Comparison of ENCODE assay signal across 16 mouse cellular contexts in genomic region chr8:80325132-80325531, GRCm38 (mm10).
DNase-seq lines count a peak whose midpoint lies in the region; ATAC-seq and TF ChIP-seq lines count a peak whose summit lies in the region.
"Had no signal": no experiment of that assay in that cellular context is flagged by ENCODE, and none has a peak within 500 bp of the region (broad histone marks: within the 10 kb centered on the region; RNA-seq: fewer than 3 reads in every experiment).

No protein-coding gene starts in this region.

- peak; percentile 23; the same call in 1 of the 2 replicates for ATAC-seq in forebrain, embryonic 14.5 days
- no peak for ATAC-seq in midbrain, embryonic 11.5 days (ENCODE audit: low FRiP score)
- ATAC-seq in midbrain, embryonic 13.5 days, result no peak
- no peak for ATAC-seq in lung, embryonic 14.5 days (ENCODE audit: insufficient read depth)
- peak; percentile 93 for ATAC-seq in neutrophil, adult 5-6 weeks (ENCODE audit: extremely low read depth, insufficient number of reproducible peaks, low FRiP score, poor library complexity, severe bottlenecking)
- no peak for ATAC-seq in CD4-positive, CD25-positive, alpha-beta regulatory T cell, adult 4 months
- ATAC-seq: activated CD4-positive, CD25-positive, alpha-beta regulatory T cell, adult 4 months; inflammation-experienced regulatory T-cells, adult 6 months had no signal

- H3K27ac ChIP-seq in forebrain, embryonic 14.5 days (ENCODE audit: low read depth, low read length), result no peak overlapping the region
- no peak overlapping the region for H3K27ac ChIP-seq in forebrain, embryonic 10.5 days
- no peak overlapping the region for H3K27ac ChIP-seq in midbrain, embryonic 11.5 days (ENCODE audit: low read depth, low read length)
- no peak overlapping the region for H3K27ac ChIP-seq in midbrain, embryonic 13.5 days
- no peak overlapping the region for H3K27ac ChIP-seq in lung, embryonic 14.5 days (ENCODE audit: low read depth)
- H3K27ac ChIP-seq: embryonic facial prominence, embryonic 13.5 days; gastrocnemius, adult 2 months; heart, embryonic 15.5 days; midbrain, embryonic 12.5 days had no signal

- H3K4me3 ChIP-seq in forebrain, embryonic 14.5 days (ENCODE audit: low read depth, low read length), result no peak overlapping the region
- H3K4me3 ChIP-seq in forebrain, embryonic 10.5 days, result no peak overlapping the region
- no peak overlapping the region for H3K4me3 ChIP-seq in midbrain, embryonic 11.5 days (ENCODE audit: low read depth, low read length)
- H3K4me3 ChIP-seq in midbrain, embryonic 13.5 days (replicated peaks), result no peak overlapping the region
- no peak overlapping the region for H3K4me3 ChIP-seq in lung, embryonic 14.5 days (ENCODE audit: low read depth, low read length)
- H3K4me3 ChIP-seq: embryonic facial prominence, embryonic 13.5 days; gastrocnemius, adult 2 months; heart, embryonic 15.5 days; midbrain, embryonic 12.5 days had no signal

- DNase-seq in forebrain, embryonic 14.5 days (ENCODE audit: low spot score), result peak; percentile 31
- no peak for DNase-seq in forebrain, embryonic 10.5 days (ENCODE audit: extremely low spot score, low spot score)
- peak; percentile 37 for DNase-seq in midbrain, embryonic 11.5 days (ENCODE audit: low spot score, missing footprints)
- peak; percentile 53 for DNase-seq in lung, embryonic 14.5 days
- no peak for DNase-seq in thymus, postnatal 36 days
- DNase-seq: cerebellum, adult 2 months; gastrocnemius, adult 2 months had no signal

- 29% methylated on average over 4 of the region's 4 CpGs for WGBS in forebrain, embryonic 14.5 days
- WGBS in forebrain, embryonic 10.5 days, result 68% methylated on average over 4 of the region's 4 CpGs
- 83% methylated on average over 4 of the region's 4 CpGs for WGBS in midbrain, embryonic 11.5 days
- 78% methylated on average over 4 of the region's 4 CpGs for WGBS in midbrain, embryonic 13.5 days
- 51% methylated on average over 4 of the region's 4 CpGs for WGBS in lung, embryonic 14.5 days

- no peak overlapping the region for H3K4me2 ChIP-seq in forebrain, embryonic 14.5 days (ENCODE audit: low read length)
- no peak overlapping the region for H3K4me2 ChIP-seq in midbrain, embryonic 11.5 days
- no peak overlapping the region for H3K4me2 ChIP-seq in midbrain, embryonic 13.5 days (replicated peaks)
- no peak overlapping the region for H3K4me2 ChIP-seq in lung, embryonic 14.5 days
- H3K4me2 ChIP-seq: embryonic facial prominence, embryonic 13.5 days; heart, embryonic 15.5 days; midbrain, embryonic 12.5 days had no signal

- no peaks in the 10 kb centered on the region for H3K27me3 ChIP-seq in forebrain, embryonic 14.5 days (replicated peaks; ENCODE audit: control insufficient read depth, insufficient read depth, low read length)
- no peaks in the 10 kb centered on the region for H3K27me3 ChIP-seq in forebrain, embryonic 10.5 days (ENCODE audit: poor library complexity, severe bottlenecking)
- H3K27me3 ChIP-seq in midbrain, embryonic 11.5 days (ENCODE audit: control insufficient read depth, insufficient read depth, low read length), result no peaks in the 10 kb centered on the region
- H3K27me3 ChIP-seq in midbrain, embryonic 13.5 days, result no peaks in the 10 kb centered on the region
- no peaks in the 10 kb centered on the region for H3K27me3 ChIP-seq in lung, embryonic 14.5 days (ENCODE audit: insufficient read depth, low read length)
- H3K27me3 ChIP-seq: embryonic facial prominence, embryonic 13.5 days; heart, embryonic 15.5 days; midbrain, embryonic 12.5 days had no signal

- no peaks in the 10 kb centered on the region for H3K9me3 ChIP-seq in forebrain, embryonic 14.5 days (replicated peaks; ENCODE audit: control insufficient read depth, low read length)
- no peaks in the 10 kb centered on the region for H3K9me3 ChIP-seq in forebrain, embryonic 10.5 days
- no peaks in the 10 kb centered on the region for H3K9me3 ChIP-seq in midbrain, embryonic 11.5 days (ENCODE audit: control insufficient read depth, low read length)
- H3K9me3 ChIP-seq in midbrain, embryonic 13.5 days, result no peaks in the 10 kb centered on the region
- H3K9me3 ChIP-seq in lung, embryonic 14.5 days (ENCODE audit: low read depth, low read length), result no peaks in the 10 kb centered on the region
- H3K9me3 ChIP-seq: embryonic facial prominence, embryonic 13.5 days; G1E; heart, embryonic 15.5 days; midbrain, embryonic 12.5 days had no signal

- TF ChIP-seq CTCF in lung, embryonic 14.5 days (IDR thresholded peaks at IDR 0.05; ENCODE audit: low read depth), result no peak

- H3K9ac ChIP-seq in forebrain, embryonic 14.5 days (ENCODE audit: low read length), result no peak overlapping the region
- H3K9ac ChIP-seq in midbrain, embryonic 11.5 days (ENCODE audit: low read length), result no peak overlapping the region
- no peak overlapping the region for H3K9ac ChIP-seq in midbrain, embryonic 13.5 days (replicated peaks)
- no peak overlapping the region for H3K9ac ChIP-seq in lung, embryonic 14.5 days
- H3K9ac ChIP-seq: embryonic facial prominence, embryonic 13.5 days; heart, embryonic 15.5 days; midbrain, embryonic 12.5 days had no signal

- H3K4me1 ChIP-seq in forebrain, embryonic 14.5 days (ENCODE audit: control insufficient read depth, insufficient read depth, low read length), result no peaks in the 10 kb centered on the region
- peaks cover 8% of the 10 kb centered on the region for H3K4me1 ChIP-seq in forebrain, embryonic 10.5 days
- H3K4me1 ChIP-seq in midbrain, embryonic 11.5 days (ENCODE audit: control insufficient read depth, insufficient read depth, low read length), result no peaks in the 10 kb centered on the region
- H3K4me1 ChIP-seq in midbrain, embryonic 13.5 days (replicated peaks), result no peaks in the 10 kb centered on the region
- 0 out of 2 replicates have a peak, but pooled peaks cover 3% of the 10 kb centered on the region for H3K4me1 ChIP-seq in lung, embryonic 14.5 days (ENCODE audit: insufficient read depth)
- H3K4me1 ChIP-seq: heart, embryonic 15.5 days; midbrain, embryonic 12.5 days had no signal

- no peaks in the 10 kb centered on the region for H3K36me3 ChIP-seq in forebrain, embryonic 14.5 days (ENCODE audit: control insufficient read depth, insufficient read depth, low read length)
- no peaks in the 10 kb centered on the region for H3K36me3 ChIP-seq in forebrain, embryonic 10.5 days (replicated peaks)
- no peaks in the 10 kb centered on the region for H3K36me3 ChIP-seq in midbrain, embryonic 11.5 days (ENCODE audit: control insufficient read depth, insufficient read depth, low read length)
- no peaks in the 10 kb centered on the region for H3K36me3 ChIP-seq in midbrain, embryonic 13.5 days
- H3K36me3 ChIP-seq in lung, embryonic 14.5 days (ENCODE audit: insufficient read depth), result no peaks in the 10 kb centered on the region
- H3K36me3 ChIP-seq: embryonic facial prominence, embryonic 13.5 days; G1E; heart, embryonic 15.5 days; midbrain, embryonic 12.5 days had no signal

Comparison
In these comparisons a context has a peak if more than half of its experiments do, and no peak if none do; other contexts are left out.
1. DNase-seq: peak in forebrain, embryonic 14.5 days (single experiment), midbrain, embryonic 11.5 days (single experiment) and lung, embryonic 14.5 days (single experiment); none in forebrain, embryonic 10.5 days (single experiment) and thymus, postnatal 36 days (0 of 2).
2. ATAC-seq: peak in forebrain, embryonic 14.5 days (single experiment) and neutrophil, adult 5-6 weeks (single experiment); none in midbrain, embryonic 11.5 days (single experiment), midbrain, embryonic 13.5 days (single experiment), lung, embryonic 14.5 days (single experiment) and CD4-positive, CD25-positive, alpha-beta regulatory T cell, adult 4 months (single experiment).